Mouse (Mus musculus): ENCODE results near the gene Masp1.
A peak's percentile ranks its signal among the peaks of the same experiment; 100 is the strongest.

The Masp1 gene

DNA sequence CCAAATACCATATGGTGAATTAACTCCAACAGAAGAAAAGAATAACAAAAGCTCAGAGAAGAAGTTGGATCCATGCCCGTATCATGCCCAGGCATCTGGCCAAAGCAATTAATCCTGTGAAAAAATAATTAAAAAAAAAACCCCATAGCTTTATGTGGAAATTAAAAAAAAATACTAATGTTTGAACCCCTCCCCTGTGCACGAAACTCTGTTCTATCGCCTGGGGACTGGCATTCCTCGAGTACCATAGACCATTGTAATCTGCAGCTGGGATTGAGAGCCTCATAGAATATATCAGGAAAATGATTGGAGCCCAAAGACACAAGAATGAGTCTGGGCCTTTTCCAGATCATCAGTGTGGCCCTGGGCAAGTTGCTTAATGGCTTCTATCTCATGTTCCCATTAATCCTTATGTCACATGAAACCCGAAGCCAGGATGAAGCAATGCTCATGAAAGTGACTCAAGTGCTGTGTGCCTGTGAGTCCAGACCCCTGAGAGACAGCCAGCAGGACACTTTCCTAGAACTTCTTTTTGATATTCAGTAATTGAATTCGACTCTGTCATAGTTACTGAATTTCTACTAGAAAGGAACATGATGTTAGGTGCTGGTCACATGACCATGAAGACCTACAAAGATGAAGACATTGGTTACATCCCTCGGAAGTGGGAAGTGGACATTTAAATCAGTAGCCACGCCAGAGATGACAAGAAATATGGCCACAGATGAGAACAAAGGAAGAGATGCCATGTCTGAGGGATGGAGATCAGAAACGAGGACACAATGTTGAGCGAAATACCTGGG lies 1.8 kb downstream of the Masp1 start:
- no peak; the same call in 1 of the 2 replicates for TF ChIP-seq GATA4 (IDR thresholded peaks at IDR 0.05; ENCODE audit: insufficient replicate concordance, low read length)

DNA sequence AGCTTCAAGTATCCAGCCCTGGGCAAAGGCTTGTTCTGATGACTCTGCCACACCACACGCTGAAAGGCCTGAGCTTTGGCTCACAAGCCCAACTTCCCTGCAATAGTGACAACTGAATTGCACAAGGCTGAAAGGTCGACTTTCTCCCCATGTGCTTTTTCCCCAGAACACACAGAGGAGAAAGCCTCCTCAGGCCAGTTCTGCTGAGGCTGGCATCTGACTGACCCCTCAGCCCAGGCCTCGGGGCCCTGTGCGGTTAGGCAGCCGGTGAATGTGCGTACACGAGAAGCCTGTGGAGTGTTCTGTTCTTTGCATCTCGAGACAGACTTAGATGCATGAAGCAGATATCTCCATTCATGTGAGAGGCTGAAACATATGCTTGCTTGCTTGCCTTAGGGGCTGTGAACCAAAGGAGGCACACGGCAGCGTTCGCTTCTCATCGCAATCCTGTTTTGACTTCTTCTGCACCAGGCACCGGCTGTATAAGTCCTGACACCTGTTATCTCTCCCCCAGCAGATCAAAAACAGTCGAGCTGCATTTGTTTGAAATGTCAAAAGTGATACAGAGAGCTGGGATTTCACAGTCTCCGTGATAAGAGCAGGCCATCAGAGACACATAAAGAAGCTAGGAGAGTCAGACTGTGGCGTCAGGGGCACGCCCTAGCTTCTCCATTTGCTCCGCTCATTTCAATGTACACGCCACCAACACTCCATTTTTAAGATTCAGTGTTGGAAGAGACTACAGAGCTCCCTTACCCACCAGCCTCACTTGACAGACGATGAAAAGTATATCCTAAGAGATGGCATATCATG lies 2.7 kb downstream of the Masp1 start:
- no peak for TF ChIP-seq GATA4 (IDR thresholded peaks at IDR 0.05; ENCODE audit: insufficient replicate concordance, low read length)

DNA sequence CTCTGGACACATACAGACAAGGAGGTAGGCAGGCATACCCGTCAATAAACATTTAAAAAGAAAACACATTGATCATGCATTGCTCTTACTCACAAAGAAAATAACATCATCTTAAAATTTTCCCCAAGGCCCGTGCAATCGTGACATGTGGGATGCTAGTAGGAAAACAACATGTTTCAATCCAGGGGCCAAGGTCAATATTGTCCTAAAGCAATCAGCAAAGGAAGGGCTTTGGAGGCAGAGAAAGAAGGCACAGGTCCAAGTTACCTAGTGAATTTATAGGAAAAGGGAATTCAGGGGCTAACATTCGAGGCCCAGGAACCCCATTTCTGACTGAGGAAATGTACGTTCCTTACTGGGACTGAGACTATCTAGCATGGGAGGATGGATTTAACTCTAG lies 3.4 kb downstream of the Masp1 start:
- no peak for TF ChIP-seq GATA4 (IDR thresholded peaks at IDR 0.05; ENCODE audit: insufficient replicate concordance, low read length)

DNA sequence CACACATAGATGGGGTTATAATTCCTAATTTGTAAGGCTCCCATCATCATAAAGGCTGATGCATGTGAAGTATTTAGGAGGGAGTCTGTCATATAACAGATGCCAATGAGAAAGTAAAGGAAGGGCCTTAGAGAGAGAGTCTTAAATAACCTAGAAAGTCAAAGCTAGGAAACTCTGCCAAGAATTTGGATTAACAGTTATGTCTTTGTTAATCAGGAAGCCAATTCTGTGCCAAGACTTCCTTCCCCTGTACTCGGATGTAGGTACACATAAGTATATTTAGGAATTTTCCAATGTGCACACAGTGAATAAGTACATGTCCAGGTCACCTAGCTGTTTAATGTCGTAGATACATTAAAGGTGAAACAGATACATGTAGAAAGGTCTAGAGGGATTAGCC lies 4.0 kb downstream of the Masp1 start:
- TF ChIP-seq GATA4 (IDR thresholded peaks at IDR 0.05; ENCODE audit: insufficient replicate concordance, low read length), result no peak

DNA sequence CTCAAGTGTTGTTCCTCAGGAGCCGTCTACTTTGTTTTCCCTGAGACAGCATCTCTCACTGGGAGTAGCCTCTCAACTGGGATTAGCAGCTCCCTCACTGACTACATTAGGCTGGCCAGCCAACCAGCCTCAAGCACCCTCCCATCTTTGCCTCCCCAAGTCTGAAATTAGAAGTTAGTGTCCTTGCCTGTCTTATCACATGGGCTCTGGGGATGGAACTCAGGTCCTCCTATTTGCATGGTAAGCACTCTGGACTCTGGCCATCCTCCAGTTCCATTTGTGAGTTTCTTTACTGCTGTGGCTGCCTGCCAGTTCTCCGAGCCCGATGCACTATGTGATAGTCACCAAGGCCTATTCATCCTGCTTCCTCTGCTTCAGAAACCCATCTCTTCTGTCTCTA lies 4.8 kb downstream of the Masp1 start:
- peak; percentile 85; the same call in 1 of the 2 replicates for TF ChIP-seq GATA4 (IDR thresholded peaks at IDR 0.05; ENCODE audit: insufficient replicate concordance, low read length)

DNA sequence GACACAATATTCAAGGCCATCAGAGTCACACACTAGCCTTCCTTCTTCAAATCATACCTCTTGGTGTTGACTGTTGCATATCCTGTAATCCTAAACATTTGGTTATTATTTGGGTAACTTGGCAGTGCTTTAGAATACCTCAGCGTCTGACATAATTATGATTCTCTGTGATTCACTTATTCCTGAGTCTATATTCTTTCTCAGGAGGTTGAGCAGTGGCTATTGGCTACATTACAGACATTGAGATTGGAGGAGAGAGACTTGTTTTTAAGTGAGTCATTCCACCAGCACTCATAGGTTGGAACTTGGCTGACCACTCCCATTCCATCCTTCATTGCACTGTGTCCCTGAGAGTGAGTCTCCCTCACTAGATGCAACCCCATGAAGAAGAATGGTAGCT lies 7.2 kb downstream of the Masp1 start:
- TF ChIP-seq GATA4 (IDR thresholded peaks at IDR 0.05; ENCODE audit: insufficient replicate concordance, low read length), result no peak

DNA sequence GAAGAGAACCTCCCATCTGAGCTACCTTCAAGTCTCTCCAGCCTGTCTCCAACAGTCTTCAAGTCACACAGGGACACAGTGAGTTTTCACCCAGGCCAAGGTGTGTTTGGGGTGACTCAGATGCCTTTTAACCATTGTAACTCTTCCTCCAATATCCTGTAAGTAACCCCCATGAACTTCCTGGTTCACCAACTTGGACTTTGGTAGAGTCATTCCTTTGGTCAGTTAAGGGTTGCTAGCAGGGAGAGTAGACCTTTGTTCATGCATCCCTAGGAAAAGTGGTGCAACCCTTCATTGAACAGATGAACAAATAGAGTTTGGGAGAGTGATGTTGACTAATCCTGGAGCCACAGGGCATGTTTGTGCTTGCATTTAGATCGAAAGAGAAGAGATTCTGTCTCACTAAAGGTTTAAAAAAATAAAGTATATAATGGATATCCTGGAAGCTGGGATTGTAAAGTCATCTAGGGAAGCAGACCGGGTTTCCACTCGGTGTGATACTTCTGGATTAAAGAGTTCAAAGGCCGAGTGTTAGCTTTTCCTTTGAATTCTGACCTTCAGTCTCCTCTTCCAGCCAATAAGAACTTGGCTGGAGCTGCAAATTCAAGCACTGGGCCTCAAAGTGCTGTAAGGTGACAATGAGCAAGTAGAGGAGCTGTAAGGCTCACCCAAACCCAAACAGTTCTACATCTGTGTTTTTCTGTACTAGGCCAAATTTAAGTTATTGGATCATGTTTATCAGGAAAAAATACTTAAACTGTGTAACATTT lies 9.3 kb downstream of the Masp1 start:
- no peak for TF ChIP-seq GATA4 (IDR thresholded peaks at IDR 0.05; ENCODE audit: insufficient replicate concordance, low read length)

DNA sequence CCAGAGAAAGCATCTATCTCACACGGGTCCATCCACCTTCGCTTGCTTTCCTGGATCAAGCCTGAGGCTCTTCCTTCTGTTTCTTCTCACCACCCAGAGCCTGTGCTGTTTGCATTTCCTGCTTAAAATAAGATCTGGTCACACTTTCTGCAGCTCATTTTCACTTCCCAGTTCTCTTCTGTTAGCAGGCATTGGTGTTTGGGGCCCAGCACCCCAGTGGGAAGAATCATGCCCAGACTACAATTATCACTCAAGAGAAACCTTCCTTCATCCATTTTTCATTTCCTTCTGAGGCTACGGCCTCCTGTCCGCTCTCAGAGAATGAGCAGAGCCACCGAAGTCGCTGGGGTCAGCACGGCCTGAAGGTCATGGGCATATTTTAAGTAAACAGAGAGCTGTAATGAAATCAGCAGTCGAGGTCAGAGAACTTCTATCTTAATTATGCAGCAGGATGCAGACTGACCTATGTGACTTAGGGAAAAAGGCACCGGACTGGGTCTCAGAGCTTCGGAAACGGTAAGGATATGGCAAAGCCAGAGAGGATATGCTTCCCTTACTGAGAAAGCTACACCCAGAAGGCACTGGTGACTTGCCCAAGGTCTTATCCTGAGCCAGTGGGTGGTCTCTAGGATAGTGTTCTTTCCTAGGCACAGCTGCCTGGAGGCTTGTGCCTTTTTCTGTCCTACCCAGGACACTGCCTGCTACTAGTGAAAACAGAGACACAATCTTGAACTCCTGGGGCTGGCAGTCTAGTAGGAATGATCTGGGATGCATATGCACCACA lies 14.5 kb downstream of the Masp1 start:
- peak; percentile 98 for TF ChIP-seq GATA4 (IDR thresholded peaks at IDR 0.05; ENCODE audit: insufficient replicate concordance, low read length)

DNA sequence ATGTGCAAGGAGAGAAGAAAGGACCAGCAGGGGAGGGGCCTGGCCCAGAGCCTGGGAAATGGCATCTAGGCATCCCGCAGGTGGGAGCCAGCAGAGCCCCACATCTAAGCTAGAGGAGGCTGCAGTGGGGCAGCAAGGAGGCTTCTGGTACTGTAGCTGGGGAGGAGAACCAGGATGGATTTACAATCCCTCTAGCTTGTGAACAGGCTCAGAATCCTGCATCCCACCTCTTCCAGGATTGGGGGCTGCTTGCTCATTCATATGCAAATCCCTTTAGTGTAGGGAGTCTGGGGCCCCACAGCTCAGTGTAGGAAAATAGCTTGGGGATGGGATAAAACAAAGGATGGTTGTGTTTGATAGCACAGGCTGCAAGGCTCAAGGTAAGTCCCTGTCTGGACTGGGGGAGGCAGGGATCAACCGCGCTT lies 16.3 kb downstream of the Masp1 start:
- TF ChIP-seq GATA4 (IDR thresholded peaks at IDR 0.05; ENCODE audit: insufficient replicate concordance, low read length), result no peak

DNA sequence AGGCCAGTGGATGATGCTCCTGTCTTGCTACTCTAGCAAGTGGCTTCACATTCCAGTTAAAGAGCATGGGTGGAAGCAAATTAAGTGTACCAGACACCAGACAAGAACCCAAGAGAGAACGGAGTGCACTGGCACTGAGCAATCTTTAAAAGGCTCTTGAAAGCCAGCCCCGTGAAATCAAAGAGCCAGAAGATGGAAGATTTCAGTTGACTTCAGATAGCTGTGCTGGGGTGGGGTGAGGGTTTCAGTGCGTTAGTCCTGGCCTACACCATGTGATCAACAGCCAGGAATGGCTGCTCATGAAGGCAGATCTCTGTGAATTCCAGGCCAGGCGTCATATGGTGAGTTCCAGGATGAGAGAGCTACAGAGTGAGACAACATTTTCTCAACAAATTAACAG lies 17.3 kb downstream of the Masp1 start:
- no peak for TF ChIP-seq GATA4 (IDR thresholded peaks at IDR 0.05; ENCODE audit: insufficient replicate concordance, low read length)

DNA sequence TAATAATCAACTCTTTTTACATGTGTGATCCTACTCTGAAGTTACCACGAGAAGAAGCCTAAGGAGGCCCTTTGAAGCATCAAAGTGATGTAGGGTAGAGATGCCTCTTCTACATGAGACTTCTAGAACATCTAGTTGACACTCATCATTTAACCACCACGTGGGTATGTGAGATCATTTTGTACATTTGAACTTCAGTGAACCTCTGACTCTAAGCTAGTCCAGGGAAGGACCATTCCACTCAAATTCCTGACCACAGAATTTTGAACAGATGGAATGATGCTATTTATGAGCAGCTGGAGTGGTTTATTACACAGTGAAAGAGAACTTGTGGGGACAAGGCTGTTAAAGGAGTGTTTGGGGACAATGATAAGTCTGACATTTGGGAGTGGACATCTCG lies 18.1 kb downstream of the Masp1 start:
- no peak for TF ChIP-seq GATA4 (IDR thresholded peaks at IDR 0.05; ENCODE audit: insufficient replicate concordance, low read length)

DNA sequence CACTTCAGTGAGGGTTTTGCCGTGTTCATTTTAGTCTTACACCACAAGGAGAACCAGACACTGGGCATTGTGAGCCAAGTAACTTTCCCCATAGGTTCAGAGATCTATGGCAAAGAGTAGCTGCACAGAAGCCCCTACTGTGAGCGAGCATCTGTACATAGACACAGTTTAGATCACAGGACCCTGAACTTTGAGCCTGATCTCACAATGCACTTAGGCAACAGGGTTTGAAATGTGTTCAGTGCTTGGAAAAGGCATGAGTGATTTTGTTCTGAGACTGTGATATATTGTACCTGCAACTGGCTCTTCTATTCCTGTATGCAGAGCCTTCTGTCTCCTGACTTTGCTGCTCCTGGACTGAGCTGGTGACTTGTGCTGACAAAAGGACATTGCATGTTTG lies 19.3 kb downstream of the Masp1 start:
- TF ChIP-seq GATA4 (IDR thresholded peaks at IDR 0.05; ENCODE audit: insufficient replicate concordance, low read length), result no peak; the same call in 1 of the 2 replicates

DNA sequence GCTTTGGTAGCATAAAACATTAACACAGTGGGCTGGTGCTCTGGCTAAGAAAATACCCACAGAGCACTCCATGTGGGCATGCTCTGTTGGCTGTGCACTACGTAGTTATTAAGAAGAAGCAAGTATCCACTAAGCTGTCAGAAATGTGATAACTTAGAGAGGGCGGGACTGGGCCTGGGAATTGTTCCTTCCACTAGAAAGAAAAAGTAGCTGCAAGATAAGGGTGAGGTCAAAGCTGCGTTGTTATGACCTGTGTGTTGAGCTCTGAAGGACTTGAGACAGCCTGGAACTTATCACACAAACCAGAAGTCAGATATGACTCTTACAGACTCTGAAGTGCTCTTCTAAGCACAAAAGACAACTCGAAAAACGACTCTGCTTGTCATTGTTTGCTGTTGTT lies 20.1 kb downstream of the Masp1 start:
- TF ChIP-seq GATA4 (IDR thresholded peaks at IDR 0.05; ENCODE audit: insufficient replicate concordance, low read length), result peak; percentile 97

DNA sequence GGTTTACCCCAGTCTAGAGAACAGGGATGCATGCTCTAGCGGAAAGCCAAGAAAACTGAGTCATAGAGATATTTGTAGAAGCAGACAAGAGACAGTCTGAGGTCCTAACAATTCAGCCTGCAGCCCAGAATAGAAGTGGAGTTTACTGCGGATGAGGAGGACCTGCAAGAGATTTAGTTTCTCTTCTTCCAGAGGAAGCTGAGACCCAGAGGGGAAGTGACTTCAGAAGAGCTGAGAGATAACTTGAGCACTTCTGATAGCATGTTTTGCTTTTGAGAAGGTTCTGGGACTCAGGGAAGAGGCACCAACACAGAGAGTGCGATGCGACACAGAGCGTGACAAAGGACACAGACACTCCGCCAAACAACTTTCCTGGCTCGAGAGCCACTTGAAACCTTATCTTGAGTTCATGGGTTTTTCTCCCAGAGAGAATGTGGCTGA lies 21.9 kb downstream of the Masp1 start:
- TF ChIP-seq GATA4 (IDR thresholded peaks at IDR 0.05; ENCODE audit: insufficient replicate concordance, low read length), result peak; percentile 96

DNA sequence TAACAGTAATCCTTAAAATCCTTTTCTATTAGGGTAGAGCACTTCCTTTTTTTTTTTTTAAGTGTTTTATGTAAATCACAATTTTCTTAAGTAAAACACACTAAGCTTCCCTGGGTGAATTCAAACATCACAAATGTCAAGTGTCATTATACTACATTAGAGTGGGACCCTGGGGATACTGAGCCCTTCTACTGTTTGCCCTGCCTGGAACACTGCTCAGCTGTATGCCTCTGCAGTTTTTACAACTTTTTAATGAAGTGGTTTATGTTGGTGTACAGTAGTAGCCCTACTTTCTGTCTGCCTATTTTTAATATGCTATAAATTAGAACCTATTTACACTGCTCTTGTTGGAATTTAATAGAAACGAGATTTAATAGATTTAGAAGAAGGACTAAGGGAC lies 22.7 kb downstream of the Masp1 start:
- no peak for TF ChIP-seq GATA4 (IDR thresholded peaks at IDR 0.05; ENCODE audit: insufficient replicate concordance, low read length)

All from liver, adult (tissue).